Mouse (Mus musculus) CH12.LX (cell line): ENCODE results near the gene Ush1g.

Source experiments
- CTCF ChIP-seq, 2 experiments: IDR thresholded peaks in 1 of 2; conservative IDR thresholded peaks in 1 of 2; 2 replicates each; pipeline ENCODE4 v1.5.1; 2011 to 2012; ENCODE audit warnings: low read depth in 2 of 2, low read length in 2 of 2, improper control_type of control experiment in 1 of 2, inconsistent platforms in 1 of 2, mild to moderate bottlenecking in 1 of 2, moderate library complexity in 1 of 2
- E2F4 ChIP-seq: IDR thresholded peaks from 2 replicates; pipeline ENCODE4 v1.6.1; 2011; ENCODE audit warnings: low read depth, low read length, improper control_type of control experiment; ENCODE audit not compliant: insufficient replicate concordance
- GABPA ChIP-seq: IDR thresholded peaks from 2 replicates; pipeline ENCODE4 v1.6.1; 2012; ENCODE audit warnings: low read depth, low read length, improper control_type of control experiment, inconsistent platforms; ENCODE audit not compliant: insufficient replicate concordance
- HCFC1 ChIP-seq: IDR thresholded peaks from 2 replicates; pipeline ENCODE4 v1.6.1; 2012; ENCODE audit warnings: low read depth, mild to moderate bottlenecking, inconsistent platforms, low read length, improper control_type of control experiment
- MAX ChIP-seq: IDR thresholded peaks from 2 replicates; pipeline ENCODE4 v1.6.1; 2011; ENCODE audit warnings: low read length, improper control_type of control experiment
- RAD21 ChIP-seq: IDR thresholded peaks from 2 replicates; pipeline ENCODE4 v1.6.1; 2011; ENCODE audit warnings: low read depth, mild to moderate bottlenecking, low read length, improper control_type of control experiment, moderate library complexity
- TBP ChIP-seq: conservative IDR thresholded peaks from 2 replicates; pipeline ENCODE4 v1.6.1; 2011; ENCODE audit warnings: low read depth, low read length, improper control_type of control experiment
- USF1 ChIP-seq: IDR thresholded peaks from 2 replicates; pipeline ENCODE4 v1.6.1; 2014; ENCODE audit warnings: low read depth, mild to moderate bottlenecking, inconsistent platforms, low read length, improper control_type of control experiment
- USF2 ChIP-seq: conservative IDR thresholded peaks from 2 replicates; pipeline ENCODE4 v1.6.1; 2011; ENCODE audit warnings: low read depth, low read length, improper control_type of control experiment
- ZKSCAN1 ChIP-seq: IDR thresholded peaks from 2 replicates; pipeline ENCODE4 v1.6.1; 2012; ENCODE audit warnings: low read depth, inconsistent platforms, low read length, improper control_type of control experiment, borderline replicate concordance

GRCm38 (mm10) chr11:115326730-115327129, 4.9 kb upstream of the Ush1g start:
- TF ChIP-seq HCFC1 (no peak), TBP (no peak), CTCF (conservative IDR thresholded peaks at IDR 0.05 in 1 of 2, IDR thresholded peaks at IDR 0.05 in 1 of 2; ENCODE audit: low read depth in 2 of 2, low read length in 2 of 2) (no peak), MAX (no peak), USF1 (no peak), GABPA (no peak), ZKSCAN1 (no peak), USF2 (no peak), E2F4 (no peak), RAD21 (no peak)
